Mouse (Mus musculus): ENCODE data around the gene Rpusd4. TPM values are rescaled to one million over a fixed set of nuclear protein-coding genes. Genes with fewer than 3 reads are reported as not detected.

Rpusd4 gene
- total RNA-seq, 1 experiment = 28.8 TPM

GRCm38 (mm10) chr9:35235996-35236395 is 31.7 kb upstream of the Rpusd4 start:
- no peaks in the 10 kb centered on the region for H3K4me1 ChIP-seq (ENCODE audit: control insufficient read depth in 2 of 2, insufficient read depth in 2 of 2, low read length in 2 of 2, poor library complexity in 1 of 2)
- no peak overlapping the region for H3K27ac ChIP-seq (ENCODE audit: insufficient read depth, low read depth, low read length, poor library complexity, severe bottlenecking)
- no peaks in the 10 kb centered on the region for H3K9me3 ChIP-seq (ENCODE audit: control insufficient read depth, insufficient read depth, low read depth, low read length)
- no peak overlapping the region for H3K9ac ChIP-seq (ENCODE audit: insufficient read depth, low read depth, low read length, poor library complexity, severe bottlenecking)
- H3K36me3 ChIP-seq (ENCODE audit: control insufficient read depth, insufficient read depth, low read length, poor library complexity, severe bottlenecking) = no peaks in the 10 kb centered on the region; the same call in none of the 2 replicates
- in situ Hi-C loops (cut with MboI; ENCODE audit: low sequenced_read_pairs in 2 of 2, unreplicated experiment in 2 of 2) = no loop called here
- no peak overlapping the region for H3K4me3 ChIP-seq (ENCODE audit: insufficient read depth in 1 of 2, low read depth in 1 of 2, low read length in 2 of 2, poor library complexity in 1 of 2, severe bottlenecking in 1 of 2)
- no peak for DNase-seq (ENCODE audit: low read depth, low spot score)
- no peak for TF ChIP-seq MAFK (IDR thresholded peaks at IDR 0.05; ENCODE audit: insufficient read depth, low read depth, low read length)
- no peak for TF ChIP-seq HCFC1 (IDR thresholded peaks at IDR 0.05; ENCODE audit: borderline replicate concordance, insufficient read depth, low read length)
- TF ChIP-seq ZNF384 (IDR thresholded peaks at IDR 0.05; ENCODE audit: low read depth, low read length) = no peak
- no peak for TF ChIP-seq ZC3H11A (IDR thresholded peaks at IDR 0.05; ENCODE audit: borderline replicate concordance, low read depth, low read length)
- no peak for TF ChIP-seq CHD2 (IDR thresholded peaks at IDR 0.05; ENCODE audit: low read depth, low read length)

GRCm38 (mm10) chr9:35238371-35238770 is 29.3 kb upstream of the Rpusd4 start:
- Histone ChIP-seq H3K9me3 (ENCODE audit: control insufficient read depth, insufficient read depth, low read depth, low read length) (no peaks in the 10 kb centered on the region), H3K36me3 (ENCODE audit: control insufficient read depth, insufficient read depth, low read length, poor library complexity, severe bottlenecking) (no peaks in the 10 kb centered on the region; the same call in none of the 2 replicates), H3K4me1 (ENCODE audit: control insufficient read depth in 2 of 2, insufficient read depth in 2 of 2, low read length in 2 of 2, poor library complexity in 1 of 2) (no peaks in the 10 kb centered on the region), H3K4me3 (ENCODE audit: insufficient read depth in 1 of 2, low read depth in 1 of 2, low read length in 2 of 2, poor library complexity in 1 of 2, severe bottlenecking in 1 of 2) (no peak overlapping the region), H3K9ac (ENCODE audit: insufficient read depth, low read depth, low read length, poor library complexity, severe bottlenecking) (no peak overlapping the region), H3K27ac (ENCODE audit: insufficient read depth, low read depth, low read length, poor library complexity, severe bottlenecking) (no peak overlapping the region)
- TF ChIP-seq MAFK (IDR thresholded peaks at IDR 0.05; ENCODE audit: insufficient read depth, low read depth, low read length) (no peak), HCFC1 (IDR thresholded peaks at IDR 0.05; ENCODE audit: borderline replicate concordance, insufficient read depth, low read length) (no peak), ZC3H11A (IDR thresholded peaks at IDR 0.05; ENCODE audit: borderline replicate concordance, low read depth, low read length) (no peak), ZNF384 (IDR thresholded peaks at IDR 0.05; ENCODE audit: low read depth, low read length) (no peak), CHD2 (IDR thresholded peaks at IDR 0.05; ENCODE audit: low read depth, low read length) (no peak)
- in situ Hi-C loops (cut with MboI; ENCODE audit: low sequenced_read_pairs in 2 of 2, unreplicated experiment in 2 of 2) = no loop called here
- no peak for DNase-seq (ENCODE audit: low read depth, low spot score)

GRCm38 (mm10) chr9:35238915-35239571 is 28.6 kb upstream of the Rpusd4 start:
- in situ Hi-C loops (cut with MboI; ENCODE audit: low sequenced_read_pairs in 2 of 2, unreplicated experiment in 2 of 2) = no loop called here
- Histone ChIP-seq H3K9me3 (ENCODE audit: control insufficient read depth, insufficient read depth, low read depth, low read length) (no peaks in the 10 kb centered on the region), H3K4me1 (ENCODE audit: control insufficient read depth in 2 of 2, insufficient read depth in 2 of 2, low read length in 2 of 2, poor library complexity in 1 of 2) (no peaks in the 10 kb centered on the region), H3K27ac (ENCODE audit: insufficient read depth, low read depth, low read length, poor library complexity, severe bottlenecking) (no peak overlapping the region), H3K9ac (ENCODE audit: insufficient read depth, low read depth, low read length, poor library complexity, severe bottlenecking) (no peak overlapping the region), H3K36me3 (ENCODE audit: control insufficient read depth, insufficient read depth, low read length, poor library complexity, severe bottlenecking) (no peaks in the 10 kb centered on the region; the same call in none of the 2 replicates), H3K4me3 (ENCODE audit: insufficient read depth in 1 of 2, low read depth in 1 of 2, low read length in 2 of 2, poor library complexity in 1 of 2, severe bottlenecking in 1 of 2) (no peak overlapping the region)
- no peak for DNase-seq (ENCODE audit: low read depth, low spot score)
- TF ChIP-seq ZNF384 (IDR thresholded peaks at IDR 0.05; ENCODE audit: low read depth, low read length) (no peak), CHD2 (IDR thresholded peaks at IDR 0.05; ENCODE audit: low read depth, low read length) (no peak), MAFK (IDR thresholded peaks at IDR 0.05; ENCODE audit: insufficient read depth, low read depth, low read length) (no peak), HCFC1 (IDR thresholded peaks at IDR 0.05; ENCODE audit: borderline replicate concordance, insufficient read depth, low read length) (no peak), ZC3H11A (IDR thresholded peaks at IDR 0.05; ENCODE audit: borderline replicate concordance, low read depth, low read length) (no peak)

- in situ Hi-C loops (cut with MboI; ENCODE audit: low sequenced_read_pairs in 2 of 2, unreplicated experiment in 2 of 2) = no loop called here
- no peak for DNase-seq (ENCODE audit: low read depth, low spot score)
- no peaks in the 10 kb centered on the region for H3K9me3 ChIP-seq (ENCODE audit: control insufficient read depth, insufficient read depth, low read depth, low read length)
- H3K4me1 ChIP-seq (ENCODE audit: control insufficient read depth in 2 of 2, insufficient read depth in 2 of 2, low read length in 2 of 2, poor library complexity in 1 of 2) = no peaks in the 10 kb centered on the region
- TF ChIP-seq ZC3H11A (IDR thresholded peaks at IDR 0.05; ENCODE audit: borderline replicate concordance, low read depth, low read length) (no peak), ZNF384 (IDR thresholded peaks at IDR 0.05; ENCODE audit: low read depth, low read length) (no peak), HCFC1 (IDR thresholded peaks at IDR 0.05; ENCODE audit: borderline replicate concordance, insufficient read depth, low read length) (no peak), MAFK (IDR thresholded peaks at IDR 0.05; ENCODE audit: insufficient read depth, low read depth, low read length) (no peak), CHD2 (IDR thresholded peaks at IDR 0.05; ENCODE audit: low read depth, low read length) (no peak)
- H3K9ac ChIP-seq (ENCODE audit: insufficient read depth, low read depth, low read length, poor library complexity, severe bottlenecking) = no peak overlapping the region
- H3K36me3 ChIP-seq (ENCODE audit: control insufficient read depth, insufficient read depth, low read length, poor library complexity, severe bottlenecking) = no peaks in the 10 kb centered on the region; the same call in none of the 2 replicates
- no peak overlapping the region for H3K27ac ChIP-seq (ENCODE audit: insufficient read depth, low read depth, low read length, poor library complexity, severe bottlenecking)
- no peak overlapping the region for H3K4me3 ChIP-seq (ENCODE audit: insufficient read depth in 1 of 2, low read depth in 1 of 2, low read length in 2 of 2, poor library complexity in 1 of 2, severe bottlenecking in 1 of 2)
These were observed 27.9 kb upstream of the Rpusd4 start for GRCm38 (mm10) chr9:35239734-35240133.
